Comparison of ENCODE assay signal across 9 mouse cellular contexts in genomic region chr1:82476746-82477145, GRCm38 (mm10).
DNase-seq lines count a peak whose midpoint lies in the region; ATAC-seq lines count a peak whose summit lies in the region.
"Had no signal": no experiment of that assay in that cellular context is flagged by ENCODE, and none has a peak within 500 bp of the region (broad histone marks: within the 10 kb centered on the region; RNA-seq: fewer than 3 reads in every experiment).

No protein-coding gene starts in this region.

- H3K4me2 ChIP-seq in forebrain, embryonic 14.5 days (ENCODE audit: low read length) = no peak overlapping the region
- H3K4me2 ChIP-seq in hindbrain, embryonic 12.5 days (replicated peaks) = no peak overlapping the region
- no peak overlapping the region for H3K4me2 ChIP-seq in midbrain, embryonic 11.5 days

- no peaks in the 10 kb centered on the region for H3K27me3 ChIP-seq in forebrain, embryonic 14.5 days (replicated peaks; ENCODE audit: control insufficient read depth, insufficient read depth, low read length)
- H3K27me3 ChIP-seq in hindbrain, embryonic 12.5 days = no peaks in the 10 kb centered on the region
- no peaks in the 10 kb centered on the region for H3K27me3 ChIP-seq in midbrain, embryonic 11.5 days (ENCODE audit: control insufficient read depth, insufficient read depth, low read length)

- H3K4me1 ChIP-seq in forebrain, embryonic 14.5 days (ENCODE audit: control insufficient read depth, insufficient read depth, low read length) = peaks cover 12% of the 10 kb centered on the region; the same call in 1 of the 2 replicates
- peaks cover 16% of the 10 kb centered on the region for H3K4me1 ChIP-seq in hindbrain, embryonic 12.5 days
- H3K4me1 ChIP-seq in midbrain, embryonic 11.5 days (ENCODE audit: control insufficient read depth, insufficient read depth, low read length) = no peaks in the 10 kb centered on the region

- H3K4me3 ChIP-seq in forebrain, embryonic 14.5 days (ENCODE audit: low read depth, low read length) = no peak overlapping the region
- H3K4me3 ChIP-seq in hindbrain, embryonic 12.5 days = no peak overlapping the region
- no peak overlapping the region for H3K4me3 ChIP-seq in midbrain, embryonic 11.5 days (ENCODE audit: low read depth, low read length)
- H3K4me3 ChIP-seq: erythroblast, embryonic 14.5 days had no signal

- WGBS in forebrain, embryonic 14.5 days = 3% methylated on average over 9 of the region's 9 CpGs
- 10% methylated on average over 9 of the region's 9 CpGs for WGBS in hindbrain, embryonic 12.5 days
- 26% methylated on average over 9 of the region's 9 CpGs for WGBS in midbrain, embryonic 11.5 days

- no peaks in the 10 kb centered on the region for H3K9me3 ChIP-seq in forebrain, embryonic 14.5 days (replicated peaks; ENCODE audit: control insufficient read depth, low read length)
- no peaks in the 10 kb centered on the region for H3K9me3 ChIP-seq in hindbrain, embryonic 12.5 days (replicated peaks)
- H3K9me3 ChIP-seq in midbrain, embryonic 11.5 days (ENCODE audit: control insufficient read depth, low read length) = no peaks in the 10 kb centered on the region

- peak; percentile 45 for ATAC-seq in forebrain, embryonic 14.5 days
- peak; percentile 70 for ATAC-seq in hindbrain, embryonic 12.5 days (ENCODE audit: low FRiP score)
- peak; percentile 50 for ATAC-seq in midbrain, embryonic 11.5 days (ENCODE audit: low FRiP score)
- no peak for ATAC-seq in CD4-positive, CD25-positive, alpha-beta regulatory T cell, adult 4 months

- H3K9ac ChIP-seq in forebrain, embryonic 14.5 days (ENCODE audit: low read length) = no peak overlapping the region
- no peak overlapping the region for H3K9ac ChIP-seq in hindbrain, embryonic 12.5 days
- no peak overlapping the region for H3K9ac ChIP-seq in midbrain, embryonic 11.5 days (ENCODE audit: low read length)

- no peak overlapping the region for H3K27ac ChIP-seq in forebrain, embryonic 14.5 days (ENCODE audit: low read depth, low read length)
- H3K27ac ChIP-seq in hindbrain, embryonic 12.5 days = 0 out of 2 replicates have a peak overlapping the region, but pooled peaks have one; percentile 8
- no peak overlapping the region for H3K27ac ChIP-seq in midbrain, embryonic 11.5 days (ENCODE audit: low read depth, low read length)

- H3K36me3 ChIP-seq in forebrain, embryonic 14.5 days (ENCODE audit: control insufficient read depth, insufficient read depth, low read length) = no peaks in the 10 kb centered on the region
- no peaks in the 10 kb centered on the region for H3K36me3 ChIP-seq in hindbrain, embryonic 12.5 days
- H3K36me3 ChIP-seq in midbrain, embryonic 11.5 days (ENCODE audit: control insufficient read depth, insufficient read depth, low read length) = no peaks in the 10 kb centered on the region

- peak; percentile 66 for DNase-seq in embryo, embryonic 10 days (ENCODE audit: low spot score)
- peak; percentile 55 for DNase-seq in forebrain, embryonic 14.5 days (ENCODE audit: low spot score)
- peak; percentile 84 for DNase-seq in midbrain, embryonic 11.5 days (ENCODE audit: low spot score, missing footprints)
- DNase-seq in ovary, postnatal 14 days (ENCODE audit: low spot score) = no peak
- no peak for DNase-seq in lung, postnatal 10 days
- no peak for DNase-seq in urinary bladder, postnatal 36 days (ENCODE audit: low spot score in 2 of 2)

Comparison
In these comparisons a context has a peak if more than half of its experiments do, and no peak if none do; other contexts are left out.
1. DNase-seq: peak in embryo, embryonic 10 days (single experiment), forebrain, embryonic 14.5 days (single experiment) and midbrain, embryonic 11.5 days (single experiment); none in ovary, postnatal 14 days (single experiment), lung, postnatal 10 days (single experiment) and urinary bladder, postnatal 36 days (0 of 2).